Mouse (Mus musculus): ENCODE results near the gene Fap. TPM values are rescaled to one million over a fixed set of nuclear protein-coding genes. Genes with fewer than 3 reads are reported as not detected.

Gene Fap
- polyA plus RNA-seq, 1 experiment from 2014 or later, result 0.56 TPM

- H3K9ac ChIP-seq (ENCODE audit: low read depth, low read length), result no peak overlapping the region
- no peak overlapping the region for H3K4me3 ChIP-seq (ENCODE audit: low read depth, low read length)
- no peak overlapping the region for H3K27ac ChIP-seq (ENCODE audit: low read depth, low read length)
- no peak overlapping the region for H3K4me2 ChIP-seq
- ATAC-seq (replicated peaks; ENCODE audit: insufficient number of reproducible peaks, low FRiP score, low TSS enrichment), result no peak
- 88% methylated on average over 15 of the region's 15 CpGs for WGBS (ENCODE audit: insufficient replicate concordance)
- no peaks in the 10 kb centered on the region for H3K4me1 ChIP-seq (ENCODE audit: control insufficient read depth, insufficient read depth, low read length)
- H3K9me3 ChIP-seq (replicated peaks; ENCODE audit: control insufficient read depth, low read length), result no peaks in the 10 kb centered on the region
- H3K27me3 ChIP-seq (ENCODE audit: control insufficient read depth, insufficient read depth, low read length), result no peaks in the 10 kb centered on the region
- H3K36me3 ChIP-seq (ENCODE audit: control insufficient read depth, insufficient read depth, low read length), result no peaks in the 10 kb centered on the region
Measured at GRCm38 (mm10) chr2:62513477-62513876, 60.4 kb downstream of the Fap start.

- H3K9ac ChIP-seq (ENCODE audit: low read depth, low read length), result no peak overlapping the region
- H3K4me2 ChIP-seq, result no peak overlapping the region
- ATAC-seq (replicated peaks; ENCODE audit: insufficient number of reproducible peaks, low FRiP score, low TSS enrichment), result no peak
- H3K36me3 ChIP-seq (ENCODE audit: control insufficient read depth, insufficient read depth, low read length), result no peaks in the 10 kb centered on the region
- H3K27me3 ChIP-seq (ENCODE audit: control insufficient read depth, insufficient read depth, low read length), result no peaks in the 10 kb centered on the region
- H3K9me3 ChIP-seq (replicated peaks; ENCODE audit: control insufficient read depth, low read length), result no peaks in the 10 kb centered on the region
- H3K4me3 ChIP-seq (ENCODE audit: low read depth, low read length), result no peak overlapping the region
- no peak overlapping the region for H3K27ac ChIP-seq (ENCODE audit: low read depth, low read length)
- 84% methylated on average over 5 of the region's 5 CpGs for WGBS (ENCODE audit: insufficient replicate concordance)
- H3K4me1 ChIP-seq (ENCODE audit: control insufficient read depth, insufficient read depth, low read length), result no peaks in the 10 kb centered on the region
Measured at GRCm38 (mm10) chr2:62507130-62507529, 66.7 kb downstream of the Fap start.

- Histone ChIP-seq H3K4me2 (no peak overlapping the region), H3K4me1 (ENCODE audit: control insufficient read depth, insufficient read depth, low read length) (no peaks in the 10 kb centered on the region), H3K4me3 (ENCODE audit: low read depth, low read length) (no peak overlapping the region), H3K36me3 (ENCODE audit: control insufficient read depth, insufficient read depth, low read length) (no peaks in the 10 kb centered on the region), H3K27ac (ENCODE audit: low read depth, low read length) (no peak overlapping the region), H3K9ac (ENCODE audit: low read depth, low read length) (no peak overlapping the region), H3K27me3 (ENCODE audit: control insufficient read depth, insufficient read depth, low read length) (no peaks in the 10 kb centered on the region), H3K9me3 (replicated peaks; ENCODE audit: control insufficient read depth, low read length) (no peaks in the 10 kb centered on the region)
- WGBS (ENCODE audit: insufficient replicate concordance), result 50% methylated on average over 2 of the region's 2 CpGs
- no peak for ATAC-seq (replicated peaks; ENCODE audit: insufficient number of reproducible peaks, low FRiP score, low TSS enrichment)
Measured at GRCm38 (mm10) chr2:62506441-62506840, 67.4 kb downstream of the Fap start.

DNA sequence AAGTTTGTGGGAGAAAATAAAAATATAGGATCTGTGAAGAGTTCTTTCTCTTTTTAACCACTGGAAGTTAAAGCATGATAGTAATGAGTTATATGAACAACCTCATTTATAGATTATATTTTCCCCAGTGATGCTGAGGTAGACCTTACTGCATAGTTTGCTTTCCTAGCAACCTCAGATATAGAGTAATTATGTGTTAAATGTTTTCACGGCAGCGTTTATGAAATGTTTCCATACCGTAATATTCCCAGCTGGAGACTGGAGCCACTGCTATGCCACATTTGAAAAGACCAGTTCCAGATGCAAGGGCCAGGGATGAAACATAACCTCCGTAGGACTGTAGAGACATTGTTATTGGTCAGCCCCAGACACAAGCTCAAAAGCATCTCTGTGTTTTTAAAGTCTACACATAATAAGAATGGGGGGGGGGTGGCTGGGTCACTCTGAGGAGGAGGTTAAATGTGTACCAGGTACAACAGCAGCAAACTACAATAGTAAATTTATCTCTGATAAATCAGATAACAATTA lies 69.5 kb downstream of the Fap start:
- Histone ChIP-seq H3K4me2 (no peak overlapping the region), H3K4me3 (ENCODE audit: low read depth, low read length) (no peak overlapping the region), H3K9me3 (replicated peaks; ENCODE audit: control insufficient read depth, low read length) (no peaks in the 10 kb centered on the region), H3K36me3 (ENCODE audit: control insufficient read depth, insufficient read depth, low read length) (no peaks in the 10 kb centered on the region), H3K27ac (ENCODE audit: low read depth, low read length) (no peak overlapping the region), H3K9ac (ENCODE audit: low read depth, low read length) (no peak overlapping the region), H3K4me1 (ENCODE audit: control insufficient read depth, insufficient read depth, low read length) (no peaks in the 10 kb centered on the region), H3K27me3 (ENCODE audit: control insufficient read depth, insufficient read depth, low read length) (no peaks in the 10 kb centered on the region)
- 81% methylated on average over 4 of the region's 4 CpGs for WGBS (ENCODE audit: insufficient replicate concordance)
- no peak for ATAC-seq (replicated peaks; ENCODE audit: insufficient number of reproducible peaks, low FRiP score, low TSS enrichment)

DNA sequence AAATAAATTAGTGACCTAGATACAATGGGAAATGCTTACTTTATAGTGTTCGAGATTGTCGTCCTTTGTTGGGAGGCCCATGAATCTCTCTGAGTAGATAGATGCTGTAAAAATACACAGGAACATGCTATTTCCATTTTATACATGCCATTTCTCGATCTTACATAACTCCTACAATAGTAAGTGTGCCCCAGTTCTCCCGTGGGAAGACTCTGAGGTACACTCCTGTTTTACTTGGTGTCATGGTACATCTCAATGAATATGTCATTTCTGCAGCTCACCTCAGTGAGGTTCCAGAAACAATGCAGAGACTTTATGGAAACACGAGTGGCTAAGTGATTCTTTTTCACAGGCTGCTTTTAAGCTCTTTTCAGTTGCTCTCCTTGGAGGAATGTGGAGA lies 70.5 kb downstream of the Fap start:
- Histone ChIP-seq H3K27me3 (ENCODE audit: control insufficient read depth, insufficient read depth, low read length) (no peaks in the 10 kb centered on the region), H3K4me3 (ENCODE audit: low read depth, low read length) (no peak overlapping the region), H3K9me3 (replicated peaks; ENCODE audit: control insufficient read depth, low read length) (no peaks in the 10 kb centered on the region), H3K36me3 (ENCODE audit: control insufficient read depth, insufficient read depth, low read length) (no peaks in the 10 kb centered on the region), H3K9ac (ENCODE audit: low read depth, low read length) (no peak overlapping the region), H3K4me1 (ENCODE audit: control insufficient read depth, insufficient read depth, low read length) (no peaks in the 10 kb centered on the region), H3K27ac (ENCODE audit: low read depth, low read length) (no peak overlapping the region), H3K4me2 (no peak overlapping the region)
- no peak for ATAC-seq (replicated peaks; ENCODE audit: insufficient number of reproducible peaks, low FRiP score, low TSS enrichment)
- WGBS (ENCODE audit: insufficient replicate concordance), result 75% methylated on average over 5 of the region's 5 CpGs

DNA sequence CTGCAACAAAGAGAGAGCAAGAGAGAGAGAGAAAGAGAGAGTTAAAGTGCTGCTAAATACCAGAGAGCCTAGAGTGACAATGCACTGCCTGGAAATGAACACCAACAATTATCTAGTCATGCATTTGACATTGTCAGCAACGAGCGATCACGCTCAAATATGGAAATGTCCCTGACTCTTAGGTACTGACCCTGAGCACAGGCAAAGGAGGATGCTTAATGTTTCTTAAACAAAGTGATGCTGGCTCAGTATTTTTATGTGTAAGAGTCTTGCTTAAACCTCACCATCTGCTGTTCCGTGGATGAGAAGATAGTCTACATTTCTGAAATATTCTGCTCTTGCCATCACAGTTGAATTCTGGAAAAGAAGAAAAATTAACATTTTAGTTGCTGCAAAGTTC lies 71.4 kb downstream of the Fap start:
- no peak for ATAC-seq (replicated peaks; ENCODE audit: insufficient number of reproducible peaks, low FRiP score, low TSS enrichment)
- H3K4me2 ChIP-seq, result no peak overlapping the region
- H3K9me3 ChIP-seq (replicated peaks; ENCODE audit: control insufficient read depth, low read length), result no peaks in the 10 kb centered on the region
- no peaks in the 10 kb centered on the region for H3K4me1 ChIP-seq (ENCODE audit: control insufficient read depth, insufficient read depth, low read length)
- no peaks in the 10 kb centered on the region for H3K27me3 ChIP-seq (ENCODE audit: control insufficient read depth, insufficient read depth, low read length)
- no peaks in the 10 kb centered on the region for H3K36me3 ChIP-seq (ENCODE audit: control insufficient read depth, insufficient read depth, low read length)
- WGBS (ENCODE audit: insufficient replicate concordance), result 80% methylated on average over 4 of the region's 4 CpGs
- no peak overlapping the region for H3K4me3 ChIP-seq (ENCODE audit: low read depth, low read length)
- no peak overlapping the region for H3K9ac ChIP-seq (ENCODE audit: low read depth, low read length)
- H3K27ac ChIP-seq (ENCODE audit: low read depth, low read length), result no peak overlapping the region

DNA sequence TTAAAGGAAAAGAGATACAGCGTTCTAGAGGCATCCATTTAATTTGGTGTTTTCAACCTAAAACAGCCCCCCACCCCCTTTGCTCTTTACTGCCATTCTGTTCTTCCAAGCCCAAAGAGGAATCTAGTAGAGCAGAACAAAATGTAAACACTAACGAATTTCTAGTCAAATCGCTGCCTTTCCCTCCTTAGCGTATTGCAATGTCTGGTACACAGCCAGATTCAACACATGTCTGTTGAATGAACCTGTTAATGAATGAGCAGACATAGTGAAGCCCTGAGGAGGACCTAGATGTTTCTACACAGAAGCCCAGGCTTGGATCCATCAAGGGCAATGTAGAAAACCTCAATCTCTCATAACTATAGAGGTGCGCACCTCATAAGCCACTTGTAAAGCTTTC lies 75.1 kb downstream of the Fap start:
- Histone ChIP-seq H3K4me3 (ENCODE audit: low read depth, low read length) (no peak overlapping the region), H3K9ac (ENCODE audit: low read depth, low read length) (no peak overlapping the region), H3K27ac (ENCODE audit: low read depth, low read length) (no peak overlapping the region), H3K9me3 (replicated peaks; ENCODE audit: control insufficient read depth, low read length) (no peaks in the 10 kb centered on the region), H3K36me3 (ENCODE audit: control insufficient read depth, insufficient read depth, low read length) (no peaks in the 10 kb centered on the region), H3K4me1 (ENCODE audit: control insufficient read depth, insufficient read depth, low read length) (no peaks in the 10 kb centered on the region), H3K27me3 (ENCODE audit: control insufficient read depth, insufficient read depth, low read length) (no peaks in the 10 kb centered on the region), H3K4me2 (no peak overlapping the region)
- WGBS (ENCODE audit: insufficient replicate concordance), result 86% methylated on average over 5 of the region's 5 CpGs
- no peak for ATAC-seq (replicated peaks; ENCODE audit: insufficient number of reproducible peaks, low FRiP score, low TSS enrichment)

DNA sequence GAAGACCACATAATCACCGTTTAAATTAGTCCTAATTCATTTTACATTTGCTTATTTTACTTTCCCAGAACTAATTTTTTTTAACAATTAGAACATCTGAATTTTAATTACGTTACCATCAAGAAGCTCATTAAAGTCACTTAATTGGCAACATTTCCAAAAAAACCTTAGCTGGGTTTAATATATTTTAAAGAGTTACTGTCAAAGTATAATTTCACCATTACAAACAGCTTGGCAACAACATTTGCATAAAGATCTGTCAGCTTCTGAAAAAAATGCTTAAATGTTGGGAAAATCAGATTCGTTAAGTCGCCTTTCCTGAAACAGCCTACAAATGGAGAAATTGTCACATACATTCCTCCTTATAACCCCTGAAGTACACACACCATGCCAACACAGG lies 75.8 kb downstream of the Fap start:
- Histone ChIP-seq H3K9me3 (replicated peaks; ENCODE audit: control insufficient read depth, low read length) (no peaks in the 10 kb centered on the region), H3K4me1 (ENCODE audit: control insufficient read depth, insufficient read depth, low read length) (no peaks in the 10 kb centered on the region), H3K36me3 (ENCODE audit: control insufficient read depth, insufficient read depth, low read length) (no peaks in the 10 kb centered on the region), H3K4me3 (ENCODE audit: low read depth, low read length) (no peak overlapping the region), H3K27me3 (ENCODE audit: control insufficient read depth, insufficient read depth, low read length) (no peaks in the 10 kb centered on the region), H3K4me2 (no peak overlapping the region), H3K9ac (ENCODE audit: low read depth, low read length) (no peak overlapping the region), H3K27ac (ENCODE audit: low read depth, low read length) (no peak overlapping the region)
- WGBS (ENCODE audit: insufficient replicate concordance), result 81% methylated on average over 4 of the region's 4 CpGs
- ATAC-seq (replicated peaks; ENCODE audit: insufficient number of reproducible peaks, low FRiP score, low TSS enrichment), result no peak

DNA sequence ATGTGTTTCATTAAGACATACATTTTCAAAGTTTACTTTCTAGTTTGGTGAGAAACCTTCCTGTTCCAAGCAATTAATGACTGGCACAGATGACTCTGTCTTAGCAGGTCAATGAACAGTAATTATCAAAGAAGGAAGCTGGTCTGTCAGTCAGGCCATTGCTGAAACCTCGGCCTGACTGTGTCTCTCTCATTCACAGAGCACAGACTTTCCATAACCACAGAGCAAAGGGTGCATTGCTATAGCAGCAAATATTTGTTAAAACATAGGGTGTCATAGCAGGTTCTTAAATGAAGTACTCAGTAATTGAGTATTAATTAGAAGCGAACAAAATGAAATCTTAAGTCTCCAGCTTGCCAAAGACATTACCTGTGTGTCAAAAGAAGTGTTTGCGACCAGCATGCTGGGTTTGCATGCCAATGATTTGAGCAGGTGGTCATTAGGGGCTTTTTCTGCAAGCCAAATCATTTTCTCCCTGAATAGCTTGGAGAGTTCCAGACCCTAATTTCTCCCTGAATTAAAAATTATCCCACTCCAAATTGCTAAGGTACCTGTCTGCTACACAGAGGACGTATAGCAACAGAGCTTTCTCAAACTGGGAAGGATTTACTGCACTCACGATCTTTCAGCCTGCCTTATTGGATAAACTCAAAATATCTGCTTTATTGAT lies 76.4 kb downstream of the Fap start:
- no peaks in the 10 kb centered on the region for H3K27me3 ChIP-seq (ENCODE audit: control insufficient read depth, insufficient read depth, low read length)
- no peak for ATAC-seq (replicated peaks; ENCODE audit: insufficient number of reproducible peaks, low FRiP score, low TSS enrichment)
- H3K4me2 ChIP-seq, result no peak overlapping the region
- H3K4me3 ChIP-seq (ENCODE audit: low read depth, low read length), result no peak overlapping the region
- no peak overlapping the region for H3K9ac ChIP-seq (ENCODE audit: low read depth, low read length)
- no peaks in the 10 kb centered on the region for H3K9me3 ChIP-seq (replicated peaks; ENCODE audit: control insufficient read depth, low read length)
- H3K27ac ChIP-seq (ENCODE audit: low read depth, low read length), result no peak overlapping the region
- whole genome bisulfite sequencing (ENCODE audit: insufficient replicate concordance), result 77% methylated on average over 5 of the region's 5 CpGs
- H3K4me1 ChIP-seq (ENCODE audit: control insufficient read depth, insufficient read depth, low read length), result no peaks in the 10 kb centered on the region
- H3K36me3 ChIP-seq (ENCODE audit: control insufficient read depth, insufficient read depth, low read length), result no peaks in the 10 kb centered on the region

All from heart, embryonic 11.5 days (tissue).